Mouse (Mus musculus) gastrocnemius, postnatal 36 days (tissue): ENCODE results near the gene Glce. TPM values are rescaled to one million over a fixed set of nuclear protein-coding genes. Genes with fewer than 3 reads are reported as not detected.
A peak's percentile ranks its signal among the peaks of the same experiment; 100 is the strongest.

Source experiments
- DNase-seq, 2 experiments: peaks; one replicate each; pipeline ENCODE4 v3.0.0; 2022
- intact Hi-C: fragments of 180-260 bp; cut with DNase I; formaldehyde crosslinking; loops from one replicate; pipeline ENCODE4 v1.15.1; 2025
- long read RNA-seq, 2 experiments: library from polyadenylated mRNA; stranded (forward); transcript quantifications; one replicate each; pipeline ENCODE4 v2.0.0; 2021
- total RNA-seq, 2 experiments: library from RNA; stranded (reverse); gene quantifications; 2 replicates each; pipeline ENCODE4 v1.2.3; 2021

The Glce gene
- 1 to 10 TPM; 5.0 to 7.2 TPM for total RNA-seq
- long read RNA-seq, experiment 1, partial matches to known transcripts: 0 of 1 reads
- long read RNA-seq, experiment 1, other reads (novel, unspliced or antisense): 0 of 1 reads
- long read RNA-seq, experiment 2, full-length matches to known transcripts: 1 of 2 reads
- long read RNA-seq, experiment 2, partial matches to known transcripts: 0 of 2 reads
- long read RNA-seq, experiment 2, other reads (novel, unspliced or antisense): 1 of 2 reads

DNA sequence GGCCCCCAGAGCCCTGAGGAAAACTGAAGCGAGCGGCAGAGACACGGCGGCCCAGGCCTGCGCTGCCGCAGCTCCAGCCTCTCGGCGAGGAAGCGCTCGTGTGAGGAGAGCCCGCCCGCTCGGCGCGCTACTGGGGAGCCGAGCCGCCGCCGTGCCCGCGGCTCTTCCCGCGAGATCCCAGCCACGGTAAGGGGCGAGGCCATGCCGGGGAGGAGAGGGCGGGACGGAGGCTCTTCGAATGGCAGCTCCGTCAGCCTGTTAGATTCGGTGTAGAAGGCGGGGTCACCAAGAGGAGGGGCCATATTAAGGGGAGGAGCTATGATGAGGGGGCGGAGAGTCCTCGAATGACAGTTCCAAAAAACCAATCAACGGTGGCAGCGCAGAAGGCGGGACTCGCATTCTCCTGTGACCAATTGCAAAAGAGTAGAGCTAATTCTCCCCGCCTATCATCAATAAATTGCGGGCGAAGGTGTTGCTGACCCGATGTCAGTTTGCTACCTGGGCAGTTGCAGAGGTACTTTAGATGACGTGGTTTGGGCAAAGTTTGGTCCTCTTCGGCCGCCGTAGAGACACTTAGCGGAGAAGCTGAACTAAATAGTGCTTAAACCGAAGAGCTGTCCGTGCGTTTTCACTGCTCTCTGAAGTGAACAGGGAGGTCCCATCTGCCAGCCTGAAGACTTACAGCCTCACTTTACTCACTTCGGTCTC lies at the start of gene Glce:
Glce (minus strand) TSS at position 148 of the 708 bp plus-strand sequence.
- DNase-seq: peak; percentile 94 to 97
- intact Hi-C loops: loop anchor here (10.0 kb wide), 1 partner anchor 122 kb away; no protein-coding TSS in a partner anchor

DNA sequence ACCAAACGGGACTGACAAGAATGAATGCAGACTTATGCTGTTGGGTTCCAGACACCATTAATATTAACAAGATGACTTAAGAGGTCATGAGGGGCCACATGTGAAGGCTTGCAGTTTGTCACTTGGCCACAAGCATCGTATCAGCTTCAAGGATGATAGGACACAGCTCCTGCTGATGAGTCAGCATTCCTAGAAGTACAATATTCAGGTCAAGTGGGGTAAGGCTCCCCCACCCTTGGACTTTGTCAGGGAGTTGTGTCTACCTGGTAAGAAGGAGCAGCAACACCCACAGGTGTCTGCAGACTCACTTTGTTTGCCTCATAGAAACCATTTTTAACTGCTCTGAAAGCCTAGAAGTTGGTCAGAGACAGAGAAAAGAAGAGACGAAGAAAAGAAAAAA lies 49.8 kb upstream of the Glce start:
- DNase-seq: no peak
- intact Hi-C loops: no loop called here

DNA sequence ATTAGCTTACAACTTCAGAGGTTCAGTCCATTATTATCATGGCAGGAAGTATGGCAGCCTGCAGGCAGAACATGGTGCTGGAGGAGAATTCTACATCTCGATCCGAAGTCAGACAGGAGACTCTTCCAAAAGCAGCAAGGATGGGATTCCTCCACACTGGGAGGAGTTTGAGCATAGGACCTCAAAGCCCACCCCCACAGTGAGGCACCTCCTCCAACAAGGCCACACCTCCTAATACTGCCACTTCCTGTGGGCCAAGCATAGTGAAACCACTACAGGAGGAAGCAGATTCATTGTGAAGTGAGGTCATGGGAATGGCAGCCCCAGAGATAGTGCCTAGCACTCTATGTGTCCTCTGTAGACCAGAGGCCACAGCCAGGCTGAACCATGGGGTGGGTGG lies 48.5 kb upstream of the Glce start:
- intact Hi-C loops: no loop called here
- DNase-seq: no peak

GRCm38 (mm10) chr9:62166621-62167020 lies 44.2 kb upstream of the Glce start:
- intact Hi-C loops: no loop called here

GRCm38 (mm10) chr9:62166186-62166585 lies 43.7 kb upstream of the Glce start:
- peak in 1 of 2 experiments; percentile 7 for DNase-seq
- intact Hi-C loops: no loop called here

More at GRCm38 (mm10) chr9:62166621-62167020, 44.2 kb upstream of the Glce start:
- DNase-seq: no peak

GRCm38 (mm10) chr9:62162889-62163291 lies 40.4 kb upstream of the Glce start:
- intact Hi-C loops: no loop called here
- no peak for DNase-seq

- DNase-seq: no peak
- intact Hi-C loops: no loop called here
These were observed 38.3 kb upstream of the Glce start for GRCm38 (mm10) chr9:62160788-62161187.

DNA sequence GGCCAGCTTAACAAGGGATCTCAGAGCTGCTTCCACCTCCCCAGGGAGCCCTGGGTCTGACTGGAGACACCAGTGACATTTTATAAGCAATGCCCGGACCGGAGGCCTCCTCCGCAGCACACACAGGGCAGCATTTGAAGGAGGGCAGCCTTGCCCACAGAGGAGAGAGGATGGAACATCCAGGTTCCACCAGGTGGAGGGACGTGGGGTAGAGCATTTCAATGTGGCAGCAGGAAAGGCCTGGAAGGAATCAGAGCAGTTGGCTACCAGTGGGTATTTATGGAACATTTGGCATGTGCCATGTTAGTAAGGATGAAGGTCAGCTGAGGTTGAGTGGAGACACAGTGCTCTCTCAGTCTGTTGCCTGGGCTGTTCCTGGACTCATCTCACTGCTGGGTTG lies 36.3 kb upstream of the Glce start:
- no peak for DNase-seq
- intact Hi-C loops: no loop called here

DNA sequence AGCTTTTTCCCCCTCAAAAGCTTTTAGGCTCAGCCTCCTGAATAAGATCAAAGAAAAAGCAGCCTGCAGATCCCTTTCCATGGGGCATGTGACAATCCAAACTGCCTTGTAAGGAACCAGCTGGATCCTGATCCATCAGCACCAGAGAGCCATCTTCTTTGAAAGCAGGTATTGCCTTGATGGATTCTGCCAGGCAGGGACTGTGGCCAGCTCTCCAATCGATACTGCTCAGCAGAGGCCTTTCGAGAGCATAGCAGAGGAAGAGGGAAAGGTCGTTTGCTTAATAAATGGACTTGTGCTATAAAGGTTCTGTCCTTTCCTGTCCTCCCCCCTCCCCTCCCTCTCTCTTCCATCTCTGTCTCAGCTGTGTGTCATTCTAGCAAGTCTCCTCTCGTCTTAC lies 33.4 kb upstream of the Glce start:
- no peak for DNase-seq
- intact Hi-C loops: no loop called here

- intact Hi-C loops: no loop called here
- no peak for DNase-seq
These were observed 32.9 kb upstream of the Glce start for GRCm38 (mm10) chr9:62155400-62155799.

DNA sequence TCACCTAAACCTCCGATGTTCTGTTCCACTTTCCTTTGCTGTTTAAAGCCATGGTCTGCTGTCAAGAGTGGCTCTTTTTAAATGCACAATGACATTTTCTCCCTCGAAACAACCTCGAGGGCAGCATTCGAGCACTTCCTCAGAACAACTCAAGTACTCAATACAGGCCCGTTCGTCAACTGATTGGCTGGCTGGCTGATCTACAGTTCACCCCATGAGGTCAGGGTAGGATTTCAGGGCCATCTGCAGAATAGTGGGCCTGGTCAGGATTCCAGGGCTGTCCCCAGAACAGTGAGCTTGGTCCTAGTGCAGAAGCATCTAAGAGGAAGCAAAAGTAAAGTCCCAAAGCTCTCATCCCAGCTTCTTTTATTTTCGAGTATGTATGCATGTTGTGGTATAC lies 32.5 kb upstream of the Glce start:
- no peak for DNase-seq
- intact Hi-C loops: no loop called here

GRCm38 (mm10) chr9:62154551-62154950 lies 32.1 kb upstream of the Glce start:
- intact Hi-C loops: no loop called here
- no peak for DNase-seq

DNA sequence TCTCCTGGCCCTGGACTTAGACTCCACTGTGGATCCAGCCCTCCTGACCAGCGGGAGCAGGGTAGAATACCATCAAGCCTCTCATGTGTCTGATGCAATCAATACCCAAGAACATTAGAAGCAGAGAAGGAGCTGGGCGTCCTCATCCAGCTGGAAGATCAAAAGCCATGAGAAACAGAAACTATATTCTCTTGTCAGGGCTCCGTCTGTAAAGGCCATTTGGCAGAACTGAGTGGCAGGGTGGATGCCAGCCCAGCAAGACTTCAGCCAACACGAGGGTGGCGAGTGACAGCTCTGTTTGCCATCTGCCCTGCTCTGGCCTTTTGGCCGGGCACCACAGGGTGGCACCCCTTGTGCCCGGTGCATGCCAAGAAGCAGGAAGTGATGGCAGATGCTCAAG lies 30.8 kb upstream of the Glce start:
- intact Hi-C loops: loop anchor here (1.0 kb wide), 1 partner anchor 32 kb away; no protein-coding TSS in a partner anchor
- peak; percentile 32 to 48 for DNase-seq

DNA sequence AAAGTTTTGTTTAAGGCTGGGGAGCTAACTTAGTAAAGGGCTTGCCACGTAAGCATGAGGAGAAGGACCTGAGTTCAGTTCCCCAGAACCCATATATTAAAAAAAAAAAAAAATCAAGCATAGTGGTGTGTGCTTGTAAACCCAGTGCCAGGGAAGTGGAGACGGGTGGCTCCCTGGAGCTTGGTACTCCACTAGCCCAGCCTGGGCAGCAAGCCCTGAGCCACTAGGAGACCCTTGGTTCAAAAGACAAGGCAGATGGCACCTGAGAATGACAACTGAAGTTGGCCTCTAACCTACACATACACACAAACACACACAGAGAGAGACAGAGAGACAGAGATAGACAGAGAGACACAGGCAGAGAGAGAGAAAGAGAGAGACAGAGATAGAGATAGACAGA lies 30.1 kb upstream of the Glce start:
- no peak for DNase-seq
- intact Hi-C loops: no loop called here

DNA sequence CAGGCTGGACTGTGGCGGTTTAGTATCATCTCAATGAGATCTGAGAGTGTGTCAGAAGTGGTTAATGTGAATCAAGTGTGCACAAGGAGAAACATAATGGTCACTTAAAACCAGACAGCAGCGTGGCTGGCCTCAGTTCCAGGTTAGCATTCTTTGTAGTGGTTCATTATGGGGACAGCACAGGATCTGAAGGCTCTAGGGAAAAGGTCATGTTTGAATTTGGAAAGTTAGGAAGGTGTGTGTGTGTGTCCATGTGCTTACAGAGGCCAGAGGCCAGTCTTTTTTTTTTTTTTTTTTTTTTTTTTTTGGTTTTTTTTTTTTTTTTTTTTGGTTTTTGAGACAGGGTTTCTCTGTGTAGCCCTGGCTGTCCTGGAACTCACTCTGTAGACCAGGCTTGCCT lies 22.7 kb upstream of the Glce start:
- DNase-seq: no peak
- intact Hi-C loops: no loop called here

DNA sequence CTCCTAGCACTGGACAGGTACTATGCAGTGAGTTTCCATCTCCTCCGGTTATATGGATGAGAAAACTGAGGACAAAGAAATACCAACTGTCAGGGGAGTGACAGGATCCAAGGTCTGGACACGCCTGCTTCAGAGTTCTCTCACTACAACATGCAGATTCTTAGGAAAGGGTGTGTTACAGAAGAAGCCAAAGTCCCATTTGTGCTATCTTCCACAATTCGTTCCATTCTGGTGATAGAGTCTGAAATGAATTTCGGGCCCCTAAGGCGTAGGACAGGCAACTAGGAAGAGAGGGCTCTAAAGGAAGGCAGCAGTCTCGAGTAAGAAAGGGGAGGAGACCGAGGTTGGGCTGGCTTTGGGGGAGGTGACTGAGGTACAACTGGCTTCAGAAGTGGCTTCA lies 21.0 kb upstream of the Glce start:
- DNase-seq: no peak
- intact Hi-C loops: no loop called here

DNA sequence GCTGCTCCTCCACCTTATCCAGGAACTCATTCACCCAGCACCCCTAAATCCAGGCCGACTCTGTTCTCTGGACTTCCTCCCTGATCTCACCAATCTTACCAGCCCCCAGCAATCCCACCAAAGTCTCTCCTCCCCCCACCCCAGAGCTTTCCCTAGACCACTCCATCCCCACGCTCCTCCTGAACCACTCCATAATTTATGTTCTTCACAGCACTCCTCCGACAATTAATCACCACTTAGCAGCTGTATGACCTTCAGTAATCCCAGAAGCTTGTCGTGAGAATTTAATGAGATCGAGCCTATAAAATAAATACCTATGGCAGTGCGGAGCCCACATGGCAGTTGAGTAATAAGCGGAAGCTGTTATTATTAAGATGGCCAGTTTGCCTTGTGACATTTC lies 16.6 kb upstream of the Glce start:
- intact Hi-C loops: no loop called here
- DNase-seq: no peak

- intact Hi-C loops: no loop called here
- peak; percentile 20 to 39 for DNase-seq
These were observed 14.8 kb upstream of the Glce start for GRCm38 (mm10) chr9:62137259-62137658.

GRCm38 (mm10) chr9:62132005-62132782 lies 9.7 kb upstream of the Glce start:
- intact Hi-C loops: no loop called here
- no peak for DNase-seq

DNA sequence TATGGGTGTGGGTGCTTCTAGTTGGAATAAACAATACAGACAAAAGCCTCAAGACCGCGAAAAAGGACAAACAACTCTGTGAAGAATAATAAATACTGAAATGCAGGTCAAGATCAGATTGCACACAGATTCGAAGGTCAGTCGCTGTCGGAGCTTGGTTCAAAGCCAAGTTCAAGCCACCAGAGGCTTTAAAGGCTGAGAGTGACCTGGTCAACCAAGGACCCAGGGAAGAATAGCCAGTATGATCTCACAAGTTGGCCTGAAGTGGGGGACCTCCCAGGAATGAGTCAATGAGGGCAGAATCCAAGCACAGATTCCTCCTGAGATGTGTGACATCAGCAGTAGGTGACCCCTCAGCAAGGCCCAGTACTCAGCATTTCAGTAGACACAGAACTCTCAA lies 8.3 kb upstream of the Glce start:
- intact Hi-C loops: no loop called here
- DNase-seq: peak in 1 of 2 experiments; percentile 39

DNA sequence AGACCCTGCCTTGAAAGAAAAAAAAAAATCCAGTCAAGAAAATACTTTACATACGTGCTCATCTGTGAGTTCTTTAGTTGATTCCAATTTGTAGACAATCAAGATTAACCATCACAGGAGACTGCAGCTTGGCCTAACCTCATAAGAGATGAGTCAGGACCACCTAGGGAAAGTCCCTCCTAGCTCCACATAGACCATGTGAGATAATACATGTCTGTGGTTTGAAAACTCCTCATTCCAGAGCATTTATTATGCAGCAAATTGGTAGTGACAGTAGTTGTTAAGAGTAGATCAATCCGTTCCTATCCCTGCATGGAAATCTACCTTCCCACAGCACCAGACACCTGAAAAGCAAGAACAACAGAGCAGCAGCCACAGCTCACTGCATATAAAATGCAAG lies 5.6 kb upstream of the Glce start:
- no peak for DNase-seq
- intact Hi-C loops: loop anchor here (10.0 kb wide), 1 partner anchor 117 kb away; no protein-coding TSS in a partner anchor
